Mouse (Mus musculus) hindbrain, embryonic 12.5 days (tissue): ENCODE results near the gene Tnxb. TPM values are rescaled to one million over a fixed set of nuclear protein-coding genes. Genes with fewer than 3 reads are reported as not detected.

Experiments used
- ATAC-seq: fragments of 200-750 bp; cut with Nextera tagmentation; 2 replicates; pipeline ENCODE4 v1.8.0; 2017; ENCODE audit warnings: moderate TSS enrichment; ENCODE audit not compliant: low FRiP score
- H3K27ac ChIP-seq: fragments of 300-500 bp; sonication (generic); 2 replicates; pipeline ENCODE4 v1.5.1; 2016; ENCODE audit warnings: mild to moderate bottlenecking
- H3K27me3 ChIP-seq: fragments of 300-500 bp; sonication (generic); 2 replicates; pipeline ENCODE4 v1.6.1; 2016; ENCODE audit warnings: mild to moderate bottlenecking
- H3K36me3 ChIP-seq: fragments of 300-500 bp; sonication (generic); 2 replicates; pipeline ENCODE4 v1.6.1; 2016; ENCODE audit warnings: mild to moderate bottlenecking
- H3K4me1 ChIP-seq: fragments of 300-500 bp; sonication (generic); 2 replicates; pipeline ENCODE4 v1.6.1; 2016
- H3K4me2 ChIP-seq: fragments of 300-500 bp; sonication (generic); replicated peaks from 2 replicates; pipeline ENCODE4 v1.6.1; 2016; ENCODE audit warnings: mild to moderate bottlenecking
- H3K4me3 ChIP-seq: fragments of 300-500 bp; sonication (generic); 2 replicates; pipeline ENCODE4 v1.5.1; 2016; ENCODE audit warnings: mild to moderate bottlenecking
- H3K9ac ChIP-seq: fragments of 300-500 bp; sonication (generic); 2 replicates; pipeline ENCODE4 v1.6.1; 2016; ENCODE audit warnings: mild to moderate bottlenecking, moderate library complexity
- H3K9me3 ChIP-seq: fragments of 300-500 bp; sonication (generic); replicated peaks from 2 replicates; pipeline ENCODE4 v1.6.1; 2016; ENCODE audit warnings: mild to moderate bottlenecking
- WGBS: fragments of 180-500 bp; shearing (Covaris S2); methylation state at CpG from one replicate; pipeline ENCODE4 v1.1.7; 2016; 5-methylcytosine and 5-hydroxymethylcytosine counted together
- polyA plus RNA-seq: library from polyadenylated mRNA; unstranded; fragments of >200 nt; fragmentation: Nextera tagmentation; extraction: Ambion mirVana; gene quantifications from 2 replicates; pipeline ENCODE4 v1.2.1, GENCODE M21; 2016

The Tnxb gene
- polyA plus RNA-seq, 1 experiment from 2014 or later, result 0.05 TPM

- ATAC-seq, result peak; percentile 43; the same call in 1 of the 2 replicates
- H3K36me3 ChIP-seq, result no peaks in the 10 kb centered on the region
- peak overlapping the region; percentile 33; the same call in 1 of the 2 replicates for H3K9ac ChIP-seq
- no peak overlapping the region for H3K27ac ChIP-seq
- H3K4me2 ChIP-seq, result peak overlapping the region; percentile 64
- no peaks in the 10 kb centered on the region for H3K9me3 ChIP-seq
- peak overlapping the region; percentile 34 for H3K4me3 ChIP-seq
- 7% methylated on average over 91 of the region's 93 CpGs for WGBS
- H3K27me3 ChIP-seq, result peaks cover 82% of the 10 kb centered on the region
- peaks cover 17% of the 10 kb centered on the region for H3K4me1 ChIP-seq
These were observed 1.1 kb downstream of the Tnxb start for GRCm38 (mm10) chr17:34671151-34672066.

GRCm38 (mm10) chr17:34672246-34672792, 2.0 kb downstream of the Tnxb start:
- Histone ChIP-seq H3K36me3 (no peaks in the 10 kb centered on the region), H3K9me3 (no peaks in the 10 kb centered on the region), H3K9ac (no peak overlapping the region), H3K27me3 (peaks cover 86% of the 10 kb centered on the region), H3K4me1 (peaks cover 17% of the 10 kb centered on the region), H3K4me2 (peak overlapping the region; percentile 64), H3K27ac (no peak overlapping the region), H3K4me3 (peak overlapping the region; percentile 34)
- ATAC-seq, result peak; percentile 7; the same call in 1 of the 2 replicates
- WGBS, result 36% methylated on average over 49 of the region's 49 CpGs

- Histone ChIP-seq H3K9me3 (no peaks in the 10 kb centered on the region), H3K36me3 (no peaks in the 10 kb centered on the region), H3K27me3 (peaks cover 84% of the 10 kb centered on the region), H3K4me2 (no peak overlapping the region), H3K4me3 (no peak overlapping the region), H3K4me1 (peaks cover 17% of the 10 kb centered on the region), H3K9ac (no peak overlapping the region), H3K27ac (no peak overlapping the region)
- WGBS, result 86% methylated on average over 7 of the region's 7 CpGs
- ATAC-seq, result no peak
These were observed 2.8 kb downstream of the Tnxb start for GRCm38 (mm10) chr17:34673139-34673538.

GRCm38 (mm10) chr17:34674524-34675204, 4.3 kb downstream of the Tnxb start:
- H3K9ac ChIP-seq, result no peak overlapping the region
- H3K9me3 ChIP-seq, result no peaks in the 10 kb centered on the region
- H3K4me3 ChIP-seq, result no peak overlapping the region
- WGBS, result 68% methylated on average over 11 of the region's 11 CpGs
- ATAC-seq, result no peak
- H3K4me1 ChIP-seq, result peaks cover 17% of the 10 kb centered on the region
- H3K27me3 ChIP-seq, result peaks cover 90% of the 10 kb centered on the region
- H3K4me2 ChIP-seq, result no peak overlapping the region
- no peak overlapping the region for H3K27ac ChIP-seq
- no peaks in the 10 kb centered on the region for H3K36me3 ChIP-seq

GRCm38 (mm10) chr17:34675205-34676092, 5.1 kb downstream of the Tnxb start:
- peaks cover 17% of the 10 kb centered on the region for H3K4me1 ChIP-seq
- H3K9me3 ChIP-seq, result no peaks in the 10 kb centered on the region
- H3K9ac ChIP-seq, result no peak overlapping the region
- peaks cover 90% of the 10 kb centered on the region for H3K27me3 ChIP-seq
- H3K27ac ChIP-seq, result no peak overlapping the region
- H3K4me3 ChIP-seq, result no peak overlapping the region
- WGBS, result 76% methylated on average over 13 of the region's 13 CpGs
- H3K4me2 ChIP-seq, result no peak overlapping the region
- ATAC-seq, result no peak
- H3K36me3 ChIP-seq, result no peaks in the 10 kb centered on the region

- Histone ChIP-seq H3K9ac (no peak overlapping the region), H3K27me3 (peaks cover 85% of the 10 kb centered on the region), H3K4me1 (peaks cover 16% of the 10 kb centered on the region), H3K27ac (no peak overlapping the region), H3K4me2 (no peak overlapping the region), H3K4me3 (no peak overlapping the region), H3K9me3 (no peaks in the 10 kb centered on the region), H3K36me3 (no peaks in the 10 kb centered on the region)
- whole genome bisulfite sequencing, result 82% methylated on average over 6 of the region's 6 CpGs
- ATAC-seq, result no peak
These were observed 5.7 kb downstream of the Tnxb start for GRCm38 (mm10) chr17:34676093-34676460.

- Histone ChIP-seq H3K9me3 (no peaks in the 10 kb centered on the region), H3K27me3 (peaks cover 80% of the 10 kb centered on the region), H3K9ac (no peak overlapping the region), H3K4me1 (peaks cover 10% of the 10 kb centered on the region), H3K4me3 (no peak overlapping the region), H3K4me2 (no peak overlapping the region), H3K36me3 (no peaks in the 10 kb centered on the region), H3K27ac (no peak overlapping the region)
- ATAC-seq, result no peak
- WGBS, result 74% methylated on average over 12 of the region's 12 CpGs
These were observed 6.3 kb downstream of the Tnxb start for GRCm38 (mm10) chr17:34676671-34677070.

- peaks cover 4% of the 10 kb centered on the region; the same call in 1 of the 2 replicates for H3K4me1 ChIP-seq
- WGBS, result 86% methylated on average over 26 of the region's 26 CpGs
- no peak for ATAC-seq
These were observed 9.9 kb downstream of the Tnxb start for GRCm38 (mm10) chr17:34680191-34680590.

GRCm38 (mm10) chr17:34680621-34681020, 10.3 kb downstream of the Tnxb start:
- no peak for ATAC-seq
- WGBS, result 85% methylated on average over 4 of the region's 4 CpGs

More at GRCm38 (mm10) chr17:34680191-34680590, 9.9 kb downstream of the Tnxb start:
- Histone ChIP-seq H3K4me3 (no peak overlapping the region), H3K27me3 (peaks cover 47% of the 10 kb centered on the region), H3K9ac (no peak overlapping the region), H3K27ac (no peak overlapping the region), H3K4me2 (no peak overlapping the region), H3K36me3 (no peaks in the 10 kb centered on the region), H3K9me3 (no peaks in the 10 kb centered on the region)

GRCm38 (mm10) chr17:34681132-34681571, 10.8 kb downstream of the Tnxb start:
- peaks cover 4% of the 10 kb centered on the region; the same call in 1 of the 2 replicates for H3K4me1 ChIP-seq
- H3K9me3 ChIP-seq, result no peaks in the 10 kb centered on the region
- no peak overlapping the region for H3K4me2 ChIP-seq
- no peak for ATAC-seq
- no peak overlapping the region for H3K4me3 ChIP-seq
- H3K27ac ChIP-seq, result no peak overlapping the region
- H3K36me3 ChIP-seq, result no peaks in the 10 kb centered on the region
- H3K27me3 ChIP-seq, result peaks cover 38% of the 10 kb centered on the region
- H3K9ac ChIP-seq, result no peak overlapping the region
- WGBS, result 81% methylated on average over 17 of the region's 17 CpGs

More at GRCm38 (mm10) chr17:34680621-34681020, 10.3 kb downstream of the Tnxb start:
- Histone ChIP-seq H3K4me3 (no peak overlapping the region), H3K4me2 (no peak overlapping the region), H3K4me1 (peaks cover 4% of the 10 kb centered on the region; the same call in 1 of the 2 replicates), H3K9me3 (no peaks in the 10 kb centered on the region), H3K36me3 (no peaks in the 10 kb centered on the region), H3K9ac (no peak overlapping the region), H3K27me3 (peaks cover 43% of the 10 kb centered on the region), H3K27ac (no peak overlapping the region)

GRCm38 (mm10) chr17:34681881-34682536, 11.7 kb downstream of the Tnxb start:
- ATAC-seq, result no peak
- peaks cover 29% of the 10 kb centered on the region for H3K27me3 ChIP-seq
- no peak overlapping the region for H3K27ac ChIP-seq
- 75% methylated on average over 11 of the region's 11 CpGs for WGBS
- no peak overlapping the region for H3K4me2 ChIP-seq
- peaks cover 4% of the 10 kb centered on the region; the same call in 1 of the 2 replicates for H3K4me1 ChIP-seq
- H3K36me3 ChIP-seq, result no peaks in the 10 kb centered on the region
- H3K9ac ChIP-seq, result no peak overlapping the region
- no peaks in the 10 kb centered on the region for H3K9me3 ChIP-seq
- no peak overlapping the region for H3K4me3 ChIP-seq
